Mouse (Mus musculus) layer of hippocampus, postnatal 25 days (tissue): ENCODE results near the gene Trmt10c. TPM values are rescaled to one million over a fixed set of nuclear protein-coding genes. Genes with fewer than 3 reads are reported as not detected.

Experiments
- microRNA-seq, 2 experiments: library from miRNA; unstranded; fragments of <30 nt; microRNA quantifications; one replicate each; pipeline ENCODE4 v1.2.0; 2021
- total RNA-seq, 2 experiments: library from RNA; stranded (reverse); gene quantifications; 2 replicates each; pipeline ENCODE4 v1.2.3; 2021

Trmt10c gene
- total RNA-seq, 2 experiments from 2014 or later, result 10.0 to 10.3 TPM

Small RNA genes lying within 50 kb of the gene (microRNA-seq; reads per million reads assigned to microRNA genes)
- gene Gm24047, result 0 reads per million in 2 experiments

Other genes starting within 250 kb of the Trmt10c start
- gene Nfkbiz, start 198.9 kb downstream of the Trmt10c start, total RNA-seq, result 1 to 10 TPM; 5.2 to 5.8 TPM
- gene Nxpe3, start 142.5 kb downstream of the Trmt10c start, total RNA-seq, result 10 to 100 TPM; 11.2 to 11.6 TPM
- 10 to 100 TPM; 13.4 to 14.2 TPM for gene Cep97, start 103.0 kb downstream of the Trmt10c start, total RNA-seq
- gene Rpl24, start 71.5 kb downstream of the Trmt10c start, total RNA-seq, result 100 to 1,000 TPM; 367 to 413 TPM
- 10 to 100 TPM; 46.2 to 47.3 TPM for gene Zbtb11, start 63.9 kb downstream of the Trmt10c start, total RNA-seq
- gene Pcnp, start 8.1 kb downstream of the Trmt10c start, total RNA-seq, result 100 to 1,000 TPM; 147 to 159 TPM
- gene Senp7, start 10.5 kb upstream of the Trmt10c start, total RNA-seq, result 10 to 100 TPM; 45.3 to 52.4 TPM
- 1 to 10 TPM in 1 of 2 experiments, under 1 TPM in 1; 0.84 to 1.2 TPM for gene Impg2, start 166.5 kb upstream of the Trmt10c start, total RNA-seq